Mouse (Mus musculus) heart, postnatal 0 days (tissue): ENCODE data around the gene Syt17. TPM values are rescaled to one million over a fixed set of nuclear protein-coding genes. Genes with fewer than 3 reads are reported as not detected.

Experiments used
- ATAC-seq: fragments of 200-750 bp; cut with Nextera tagmentation; 2 replicates; pipeline ENCODE4 v1.8.0; 2017; ENCODE audit warnings: low read depth, moderate number of reproducible peaks, moderate library complexity; ENCODE audit not compliant: insufficient read depth
- DNase-seq: peaks from one replicate; pipeline ENCODE4 v3.0.0-alpha.2; 2016; ENCODE audit warnings: low spot score
- H3K27ac ChIP-seq: fragments of 300-500 bp; sonication (generic); 2 replicates; pipeline ENCODE4 v1.5.1; 2014; ENCODE audit warnings: low read depth, mild to moderate bottlenecking
- H3K27me3 ChIP-seq: fragments of 300-500 bp; sonication (generic); 2 replicates; pipeline ENCODE4 v1.6.1; 2014; ENCODE audit warnings: low read length, mixed read lengths; ENCODE audit not compliant: control insufficient read depth, insufficient read depth
- H3K36me3 ChIP-seq: fragments of 300-500 bp; sonication (generic); replicated peaks from 2 replicates; pipeline ENCODE4 v1.6.1; 2014; ENCODE audit warnings: low read length, mixed read lengths; ENCODE audit not compliant: control insufficient read depth, insufficient read depth
- H3K4me1 ChIP-seq: fragments of 300-500 bp; sonication (generic); 2 replicates; pipeline ENCODE4 v1.6.1; 2014; ENCODE audit warnings: antibody characterized with exemption; ENCODE audit not compliant: control insufficient read depth, insufficient read depth
- H3K4me2 ChIP-seq: fragments of 300-500 bp; sonication (generic); 2 replicates; pipeline ENCODE4 v1.6.1; 2014; ENCODE audit warnings: low read depth, mild to moderate bottlenecking, low read length, moderate library complexity
- H3K4me3 ChIP-seq: fragments of 300-500 bp; sonication (generic); 2 replicates; pipeline ENCODE4 v1.5.1; 2014; ENCODE audit warnings: low read depth, low read length
- H3K9ac ChIP-seq: fragments of 300-500 bp; sonication (generic); replicated peaks from 2 replicates; pipeline ENCODE4 v1.6.1; 2014; ENCODE audit warnings: low read depth, low read length, mixed read lengths
- H3K9me3 ChIP-seq: fragments of 300-500 bp; sonication (generic); replicated peaks from 2 replicates; pipeline ENCODE4 v1.6.1; 2016; ENCODE audit warnings: low read length; ENCODE audit not compliant: control insufficient read depth
- CTCF ChIP-seq: IDR thresholded peaks from 2 replicates; pipeline ENCODE4 v1.5.1; 2016; ENCODE audit warnings: antibody characterized with exemption, control low read depth, low read depth
- EP300 ChIP-seq: IDR thresholded peaks from 2 replicates; pipeline ENCODE4 v1.6.1; 2016; ENCODE audit warnings: antibody characterized with exemption, low read depth
- WGBS: fragments of 180-500 bp; shearing (Covaris S2); extraction: QIAGEN DNeasy Blood & Tissue Kit; methylation state at CpG from one replicate; pipeline ENCODE4 v1.1.7; 2014; 5-methylcytosine and 5-hydroxymethylcytosine counted together
- polyA plus RNA-seq: library from polyadenylated mRNA; unstranded; fragments of >200 nt; fragmentation: Nextera tagmentation; extraction: Ambion mirVana; gene quantifications from 2 replicates; pipeline ENCODE4 v1.2.1, GENCODE M21; 2015
- total RNA-seq: library from RNA; depleted of rRNA; stranded (reverse); fragments of >200 nt; gene quantifications from 2 replicates; pipeline ENCODE4 v1.2.3, GENCODE M21; 2014; ENCODE audit warnings: low replicate concordance

Syt17 gene
- total and polyA plus RNA-seq, 2 experiments from 2014 or later, result 0.46 to 1.2 TPM

GRCm38 (mm10) chr7:118411877-118412276 lies 36.1 kb downstream of the Syt17 start:
- H3K9me3 ChIP-seq, result no peaks in the 10 kb centered on the region
- no peak for ATAC-seq
- 63% methylated on average over 3 of the region's 3 CpGs for WGBS
- H3K9ac ChIP-seq, result no peak overlapping the region
- no peaks in the 10 kb centered on the region for H3K36me3 ChIP-seq
- no peak for DNase-seq
- no peaks in the 10 kb centered on the region for H3K4me1 ChIP-seq
- H3K4me3 ChIP-seq, result no peak overlapping the region
- no peak overlapping the region for H3K27ac ChIP-seq
- no peaks in the 10 kb centered on the region for H3K27me3 ChIP-seq
- no peak for TF ChIP-seq CTCF
- no peak overlapping the region for H3K4me2 ChIP-seq

- no peak overlapping the region for H3K27ac ChIP-seq
- no peaks in the 10 kb centered on the region for H3K27me3 ChIP-seq
- TF ChIP-seq CTCF (peak; percentile 71), EP300 (no peak)
- 26% methylated on average over 2 of the region's 2 CpGs for WGBS
- no peak for DNase-seq
- H3K9me3 ChIP-seq, result no peaks in the 10 kb centered on the region
- no peak overlapping the region for H3K4me3 ChIP-seq
- no peak overlapping the region for H3K4me2 ChIP-seq
- H3K36me3 ChIP-seq, result no peaks in the 10 kb centered on the region
- no peak overlapping the region for H3K9ac ChIP-seq
- no peaks in the 10 kb centered on the region for H3K4me1 ChIP-seq
- no peak for ATAC-seq
These were observed 38.6 kb downstream of the Syt17 start for GRCm38 (mm10) chr7:118409421-118409820.

GRCm38 (mm10) chr7:118405251-118405650 lies 42.8 kb downstream of the Syt17 start:
- no peaks in the 10 kb centered on the region for H3K4me1 ChIP-seq
- no peak overlapping the region for H3K27ac ChIP-seq
- no peaks in the 10 kb centered on the region for H3K9me3 ChIP-seq
- no peak for ATAC-seq
- no peak overlapping the region for H3K9ac ChIP-seq
- no peaks in the 10 kb centered on the region for H3K36me3 ChIP-seq
- H3K4me3 ChIP-seq, result no peak overlapping the region
- no peak for DNase-seq
- no peaks in the 10 kb centered on the region for H3K27me3 ChIP-seq
- TF ChIP-seq EP300 (no peak), CTCF (no peak)
- no peak overlapping the region for H3K4me2 ChIP-seq

- ATAC-seq, result no peak
- 69% methylated on average over 3 of the region's 3 CpGs for WGBS
- Histone ChIP-seq H3K4me3 (no peak overlapping the region), H3K27me3 (no peaks in the 10 kb centered on the region), H3K36me3 (no peaks in the 10 kb centered on the region), H3K9ac (no peak overlapping the region), H3K4me1 (no peaks in the 10 kb centered on the region), H3K9me3 (no peaks in the 10 kb centered on the region), H3K4me2 (no peak overlapping the region), H3K27ac (no peak overlapping the region)
- TF ChIP-seq EP300 (no peak), CTCF (no peak)
- DNase-seq, result no peak
These were observed 45.4 kb downstream of the Syt17 start for GRCm38 (mm10) chr7:118402576-118403022.

- no peak overlapping the region for H3K4me2 ChIP-seq
- H3K4me1 ChIP-seq, result no peaks in the 10 kb centered on the region
- no peak overlapping the region for H3K27ac ChIP-seq
- WGBS, result 67% methylated on average over 5 of the region's 5 CpGs
- H3K36me3 ChIP-seq, result no peaks in the 10 kb centered on the region
- H3K27me3 ChIP-seq, result no peaks in the 10 kb centered on the region
- TF ChIP-seq EP300 (no peak), CTCF (no peak)
- no peak for DNase-seq
- H3K4me3 ChIP-seq, result no peak overlapping the region
- H3K9me3 ChIP-seq, result no peaks in the 10 kb centered on the region
- H3K9ac ChIP-seq, result no peak overlapping the region
- no peak for ATAC-seq
These were observed 46.1 kb downstream of the Syt17 start for GRCm38 (mm10) chr7:118401949-118402348.

- ATAC-seq (no peak), DNase-seq (no peak)
- Histone ChIP-seq H3K27ac (no peak overlapping the region), H3K9me3 (no peaks in the 10 kb centered on the region), H3K36me3 (no peaks in the 10 kb centered on the region), H3K4me3 (no peak overlapping the region), H3K27me3 (no peaks in the 10 kb centered on the region), H3K4me1 (no peaks in the 10 kb centered on the region), H3K4me2 (no peak overlapping the region), H3K9ac (no peak overlapping the region)
- WGBS, result 74% methylated on average over 9 of the region's 9 CpGs
- TF ChIP-seq CTCF (no peak), EP300 (no peak)
These were observed 48.3 kb downstream of the Syt17 start for GRCm38 (mm10) chr7:118399764-118400163.
